Mouse (Mus musculus) cortical plate, adult 2 months (tissue): ENCODE measurements around the gene Nprl3.

Source experiments
- CTCF ChIP-seq: fragments of 200-500 bp; IDR thresholded peaks from 2 replicates; pipeline ENCODE4 v1.5.1; 2011; ENCODE audit warnings: mild to moderate bottlenecking, control low read depth, low read length; ENCODE audit not compliant: insufficient read depth; ENCODE audit errors: extremely low read depth
- POLR2A ChIP-seq: fragments of 200-500 bp; IDR thresholded peaks from 2 replicates; pipeline ENCODE4 v1.6.1; 2011; ENCODE audit warnings: mild to moderate bottlenecking, low read length, control low read depth; ENCODE audit not compliant: insufficient read depth; ENCODE audit errors: extremely low read depth

- TF ChIP-seq CTCF (no peak), POLR2A (no peak)
Observed at GRCm38 (mm10) chr11:32190603-32191110, 76.8 kb downstream of the Nprl3 start.
